Mouse (Mus musculus) naive thymus-derived CD4-positive, alpha-beta T cell, adult 2 months (primary cell): ENCODE results near the gene Pkp4.

Experiments used
- DNase-seq: peaks from one replicate; pipeline ENCODE4 v3.0.0-alpha.2; 2011; ENCODE audit warnings: low read depth

Gene Pkp4

DNA sequence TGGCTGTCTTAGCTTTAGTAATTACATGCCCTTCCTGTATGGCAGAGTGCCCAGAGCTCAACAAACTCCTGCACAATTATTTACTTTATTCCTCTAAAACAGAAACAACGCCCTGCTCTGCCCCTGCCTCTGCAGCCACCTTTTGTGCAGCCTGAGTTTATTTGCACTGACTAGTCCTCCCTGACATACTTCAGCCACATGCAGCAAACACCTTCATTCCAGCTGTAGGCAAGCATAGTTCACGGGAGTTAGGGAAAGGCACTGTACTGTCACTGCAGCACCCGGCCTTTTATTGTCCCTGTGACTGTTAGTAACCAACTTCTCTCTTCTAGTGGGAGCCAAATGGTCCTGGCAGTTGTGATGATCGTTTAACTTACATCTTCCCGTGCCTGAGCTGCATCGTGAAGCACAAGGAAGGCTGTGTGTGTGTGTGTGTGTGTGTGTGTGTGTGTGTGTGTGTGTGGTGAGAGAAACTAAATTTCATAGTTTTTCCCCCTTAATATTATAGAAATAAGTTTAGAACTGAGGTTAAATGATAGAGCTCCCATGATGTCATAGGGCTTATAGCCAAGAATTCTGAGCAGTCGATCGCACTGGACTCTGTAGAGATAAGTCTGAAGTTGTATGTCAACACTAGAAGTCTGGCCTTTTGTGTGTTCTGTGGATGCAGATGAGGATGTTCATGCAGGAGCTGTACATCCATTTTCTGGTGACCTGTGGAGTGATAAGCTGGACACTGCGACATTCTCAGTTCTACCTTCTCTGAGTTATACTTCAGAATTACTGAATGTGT is 59.5 kb downstream of the Pkp4 start:
- no peak for DNase-seq

GRCm38 (mm10) chr2:59226383-59226782 is 65.7 kb downstream of the Pkp4 start:
- no peak for DNase-seq

DNA sequence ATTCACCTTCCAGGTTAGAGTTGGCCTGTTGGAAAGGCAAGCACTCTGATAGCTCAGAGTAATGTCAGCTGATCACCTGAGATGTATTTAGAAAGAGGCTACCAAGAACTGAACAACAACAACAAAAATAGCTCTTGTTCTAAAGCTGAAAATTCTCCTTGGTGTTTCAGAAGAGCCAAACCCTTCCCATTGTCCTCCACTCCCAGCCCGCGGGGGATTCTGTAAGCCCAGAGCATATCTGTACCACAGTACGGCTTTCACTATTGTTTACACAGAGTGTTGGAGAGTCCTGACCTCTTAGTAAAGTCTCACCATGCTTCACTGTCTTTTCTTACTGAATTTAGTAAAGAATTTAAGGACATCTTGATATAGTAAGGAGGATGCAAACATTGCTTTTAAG is 66.4 kb downstream of the Pkp4 start:
- DNase-seq: no peak

- no peak for DNase-seq
Measured at GRCm38 (mm10) chr2:59227508-59228263, 67.0 kb downstream of the Pkp4 start.

DNA sequence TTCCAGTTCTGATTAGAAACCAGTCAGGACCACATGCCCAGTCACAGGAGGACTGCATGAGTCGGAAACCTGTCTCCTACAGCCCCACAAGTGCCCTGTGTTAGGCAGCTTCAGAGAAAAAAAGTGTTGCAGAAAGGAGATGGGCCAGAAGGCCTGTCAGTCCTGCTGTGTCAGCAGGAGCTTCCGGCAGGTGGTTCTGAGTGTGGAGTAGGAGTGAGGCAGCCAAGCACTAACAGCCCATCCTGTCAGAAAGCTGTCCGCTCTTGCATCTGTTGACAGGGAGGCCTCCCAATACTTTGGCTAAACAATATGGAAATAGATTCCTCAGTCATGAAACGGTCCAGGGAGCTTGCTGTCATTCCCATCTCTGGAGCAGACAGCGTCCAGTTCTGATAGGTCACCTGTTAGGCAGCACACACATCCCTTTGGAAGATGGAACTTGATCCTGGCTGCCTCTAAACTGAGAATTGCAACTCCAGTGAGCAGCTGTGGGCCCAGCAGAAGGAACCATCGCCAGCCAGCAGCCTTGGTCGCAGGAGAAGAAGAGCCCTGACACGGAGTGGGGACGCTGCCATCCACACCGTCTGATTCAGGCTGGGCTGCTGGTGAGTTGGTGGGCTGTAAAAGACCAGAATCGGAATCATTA is 68.7 kb downstream of the Pkp4 start:
- DNase-seq: no peak

- DNase-seq: no peak
Measured at GRCm38 (mm10) chr2:59230656-59231055, 70.0 kb downstream of the Pkp4 start.

GRCm38 (mm10) chr2:59231514-59231913 is 70.9 kb downstream of the Pkp4 start:
- DNase-seq: no peak

GRCm38 (mm10) chr2:59233294-59233923 is 72.8 kb downstream of the Pkp4 start:
- no peak for DNase-seq

DNA sequence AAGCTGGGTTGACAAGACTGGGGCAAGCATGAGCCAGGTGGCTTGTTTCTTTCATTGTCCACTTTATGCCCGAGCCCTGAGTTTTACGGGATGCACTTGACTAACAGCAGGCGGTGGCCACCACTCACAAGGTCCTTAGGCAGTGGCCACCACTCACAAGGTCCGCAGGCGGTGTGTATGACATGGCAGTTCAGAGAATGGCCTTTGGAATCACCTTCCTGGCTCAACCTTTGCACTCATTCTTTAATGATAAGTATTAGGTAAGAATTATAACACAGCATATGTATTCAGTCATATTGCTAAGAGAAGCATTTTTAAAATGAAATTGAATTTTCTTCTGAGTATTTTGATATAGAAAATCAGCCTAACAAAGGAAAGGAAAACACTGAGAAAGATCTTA is 73.3 kb downstream of the Pkp4 start:
- DNase-seq: no peak

DNA sequence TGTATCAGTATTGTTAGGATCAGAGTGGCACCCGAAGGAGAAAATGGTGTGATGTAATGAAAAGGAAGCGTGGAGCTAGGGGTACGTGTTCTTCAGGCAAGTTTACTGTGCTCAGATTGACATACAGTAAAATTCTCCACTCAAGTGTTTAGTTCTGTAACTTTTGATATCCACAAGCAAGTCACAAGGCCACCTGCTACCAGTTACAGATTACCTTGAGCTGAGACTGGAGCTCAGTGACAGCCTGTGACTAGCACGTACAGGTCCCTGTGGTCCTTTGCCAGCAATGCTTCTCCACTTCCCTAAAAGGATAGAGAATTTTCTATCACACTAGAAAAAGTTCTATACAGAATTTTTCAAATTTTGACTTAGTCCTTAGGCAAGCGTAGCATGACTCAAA is 73.9 kb downstream of the Pkp4 start:
- DNase-seq: no peak

GRCm38 (mm10) chr2:59239841-59240395 is 79.3 kb downstream of the Pkp4 start:
- DNase-seq: no peak

DNA sequence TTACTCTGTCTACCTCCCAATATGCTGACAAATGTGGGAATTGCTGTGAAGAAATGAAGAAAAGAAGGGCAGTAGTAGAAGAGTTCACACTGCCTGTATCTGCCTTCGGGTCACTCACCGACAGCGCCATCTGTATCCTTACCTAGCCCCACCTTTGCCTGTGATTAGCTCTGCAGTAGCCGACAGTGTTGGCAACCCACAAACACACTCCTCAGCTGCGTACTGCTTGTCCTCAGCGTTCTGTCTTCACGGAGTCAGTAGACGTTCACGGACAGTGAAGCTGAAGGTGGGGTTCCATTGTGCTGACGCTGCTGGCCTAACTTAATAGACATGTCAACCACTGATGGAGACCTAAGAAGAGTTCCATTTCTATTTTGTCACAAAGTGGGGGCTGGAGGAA is 81.5 kb downstream of the Pkp4 start:
- no peak for DNase-seq

- peak; percentile 24 for DNase-seq
Measured at GRCm38 (mm10) chr2:59244273-59245097, 83.8 kb downstream of the Pkp4 start.

GRCm38 (mm10) chr2:59245098-59245388 is 84.4 kb downstream of the Pkp4 start:
- no peak for DNase-seq

GRCm38 (mm10) chr2:59248806-59249205 is 88.2 kb downstream of the Pkp4 start:
- no peak for DNase-seq

- DNase-seq: no peak
Measured at GRCm38 (mm10) chr2:59252818-59253217, 92.2 kb downstream of the Pkp4 start.

DNA sequence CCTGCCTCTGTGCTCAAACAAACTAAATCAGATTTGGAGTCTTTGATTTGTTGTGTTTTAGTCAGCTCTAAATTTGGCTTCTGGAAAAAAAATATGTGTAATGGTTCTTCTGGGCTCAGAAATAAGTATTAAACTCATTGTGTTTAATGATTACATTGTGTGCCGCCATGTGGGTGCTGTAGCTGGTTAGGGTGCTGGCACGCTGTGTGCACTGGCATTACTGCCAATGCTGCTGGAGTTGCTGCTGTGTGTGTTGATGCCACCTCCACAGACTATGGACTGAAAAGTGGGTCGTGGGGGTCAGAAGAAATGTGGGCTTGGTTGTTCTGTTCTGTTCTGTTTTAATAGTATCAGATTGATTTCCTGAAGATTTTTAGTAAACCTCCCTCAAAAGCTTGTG is 92.8 kb downstream of the Pkp4 start:
- no peak for DNase-seq

GRCm38 (mm10) chr2:59258821-59259231 is 98.2 kb downstream of the Pkp4 start:
- DNase-seq: no peak

DNA sequence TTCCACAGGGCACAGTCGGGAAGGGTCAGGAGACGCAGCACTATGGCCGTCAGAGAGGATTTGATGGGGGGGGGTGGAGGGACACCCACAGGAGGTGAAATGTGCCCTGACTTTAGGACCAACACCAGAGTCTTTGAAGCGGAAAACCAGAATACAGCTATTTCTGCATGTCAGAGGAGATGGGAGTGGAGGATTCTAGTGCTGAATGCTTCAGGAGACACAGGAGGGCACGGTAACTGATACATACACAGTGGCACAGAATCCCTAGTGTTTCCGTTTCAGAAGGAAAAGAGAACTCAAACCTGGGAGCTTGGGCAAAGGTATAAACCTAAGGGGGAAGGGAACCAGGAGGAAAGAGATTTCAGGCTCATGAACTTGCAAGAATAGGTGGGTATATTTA is 98.7 kb downstream of the Pkp4 start:
- DNase-seq: no peak

GRCm38 (mm10) chr2:59261203-59261602 is 100.6 kb downstream of the Pkp4 start:
- no peak for DNase-seq

DNA sequence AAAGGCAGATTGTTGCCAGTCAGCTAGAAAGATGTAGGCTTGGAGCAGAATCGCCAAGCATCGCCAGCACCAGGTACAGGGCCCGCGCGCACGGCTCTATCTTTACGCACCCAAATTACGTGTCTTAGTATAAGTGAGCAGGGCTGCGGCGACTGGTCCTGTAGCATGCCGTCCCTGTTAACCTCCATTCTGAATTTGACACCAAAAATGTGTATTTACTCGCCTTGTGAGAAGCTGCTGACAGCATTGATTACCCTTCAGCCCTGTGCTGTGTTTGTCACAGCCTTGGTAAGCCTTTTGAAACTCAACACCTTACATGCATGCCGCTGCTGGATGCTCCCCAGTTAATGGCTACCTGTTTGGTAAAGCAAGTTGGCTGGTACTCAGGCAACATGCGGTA is 105.8 kb downstream of the Pkp4 start:
- DNase-seq: no peak

- no peak for DNase-seq
Measured at GRCm38 (mm10) chr2:59271835-59272234, 111.2 kb downstream of the Pkp4 start.
